9 mouse cellular contexts compared by ENCODE assay signal in genomic region chr17:24671346-24671745, GRCm38 (mm10). TPM values are rescaled to one million over a fixed set of nuclear protein-coding genes. Genes with fewer than 3 reads are reported as not detected.
DNase-seq lines count a peak whose midpoint lies in the region; ATAC-seq lines count a peak whose summit lies in the region.
"Had no signal": no experiment of that assay in that cellular context is flagged by ENCODE, and none has a peak within 500 bp of the region (broad histone marks: within the 10 kb centered on the region; RNA-seq: fewer than 3 reads in every experiment).

No protein-coding gene starts in this region.

- no peak overlapping the region for H3K27ac ChIP-seq in heart, embryonic 13.5 days (replicated peaks)
- H3K27ac ChIP-seq in embryonic facial prominence, embryonic 10.5 days (replicated peaks), result no peak overlapping the region
- no peak overlapping the region for H3K27ac ChIP-seq in hindbrain, embryonic 15.5 days (replicated peaks)
- no peak overlapping the region for H3K27ac ChIP-seq in midbrain, embryonic 12.5 days (replicated peaks)

- DNase-seq in heart, postnatal 36 days, result no peak
- DNase-seq in embryonic facial prominence, embryonic 10.5 days (ENCODE audit: low spot score), result no peak
- no peak for DNase-seq in adrenal gland, postnatal 14 days
- DNase-seq in layer of hippocampus, postnatal 25 days (ENCODE audit: extremely low spot score in 1 of 2, low spot score in 1 of 2), result no peak
- DNase-seq in thymus, postnatal 4 days, result no peak

- peaks cover 3% of the 10 kb centered on the region; the same call in 1 of the 2 replicates for H3K36me3 ChIP-seq in heart, embryonic 13.5 days
- peaks cover 15% of the 10 kb centered on the region for H3K36me3 ChIP-seq in embryonic facial prominence, embryonic 10.5 days (replicated peaks)
- no peaks in the 10 kb centered on the region for H3K36me3 ChIP-seq in hindbrain, embryonic 15.5 days
- 0 out of 2 replicates have a peak, but pooled peaks cover 9% of the 10 kb centered on the region for H3K36me3 ChIP-seq in midbrain, embryonic 12.5 days

- no peaks in the 10 kb centered on the region for H3K9me3 ChIP-seq in heart, embryonic 13.5 days
- no peaks in the 10 kb centered on the region for H3K9me3 ChIP-seq in embryonic facial prominence, embryonic 10.5 days
- H3K9me3 ChIP-seq in hindbrain, embryonic 15.5 days, result no peaks in the 10 kb centered on the region
- no peaks in the 10 kb centered on the region for H3K9me3 ChIP-seq in midbrain, embryonic 12.5 days

- 70% methylated on average over 5 of the region's 5 CpGs for WGBS in heart, embryonic 13.5 days
- 72% methylated on average over 5 of the region's 5 CpGs for WGBS in embryonic facial prominence, embryonic 10.5 days
- WGBS in hindbrain, embryonic 15.5 days, result 79% methylated on average over 5 of the region's 5 CpGs
- 72% methylated on average over 5 of the region's 5 CpGs for WGBS in midbrain, embryonic 12.5 days

- peak overlapping the region; percentile 85 for H3K4me2 ChIP-seq in heart, embryonic 13.5 days
- peak overlapping the region; percentile 73 for H3K4me2 ChIP-seq in hindbrain, embryonic 15.5 days
- H3K4me2 ChIP-seq in midbrain, embryonic 12.5 days (replicated peaks), result peak overlapping the region; percentile 86

- peak overlapping the region; percentile 87; the same call in 1 of the 2 replicates for H3K4me3 ChIP-seq in heart, embryonic 13.5 days
- peak overlapping the region; percentile 81 for H3K4me3 ChIP-seq in embryonic facial prominence, embryonic 10.5 days
- H3K4me3 ChIP-seq in hindbrain, embryonic 15.5 days, result no peak overlapping the region
- no peak overlapping the region for H3K4me3 ChIP-seq in midbrain, embryonic 12.5 days

- peaks cover 54% of the 10 kb centered on the region for H3K4me1 ChIP-seq in heart, embryonic 13.5 days
- H3K4me1 ChIP-seq in embryonic facial prominence, embryonic 10.5 days, result peaks cover 49% of the 10 kb centered on the region
- H3K4me1 ChIP-seq in hindbrain, embryonic 15.5 days (replicated peaks), result peaks cover 36% of the 10 kb centered on the region
- peaks cover 31% of the 10 kb centered on the region for H3K4me1 ChIP-seq in midbrain, embryonic 12.5 days

- intact Hi-C loops in heart, postnatal 36 days (cut with DNase I), result loop anchor here (2.0 kb wide), 1 partner anchor 23 kb away; no protein-coding TSS in a partner anchor

- H3K9ac ChIP-seq in heart, embryonic 13.5 days, result peak overlapping the region; percentile 98
- 0 out of 2 replicates have a peak overlapping the region, but pooled peaks have one; percentile 97 for H3K9ac ChIP-seq in hindbrain, embryonic 15.5 days
- H3K9ac ChIP-seq in midbrain, embryonic 12.5 days (replicated peaks), result peak overlapping the region; percentile 39

- no peak for ATAC-seq in heart, embryonic 13.5 days (ENCODE audit: extremely low read depth, insufficient number of reproducible peaks, low FRiP score, low TSS enrichment)
- ATAC-seq in hindbrain, embryonic 15.5 days (ENCODE audit: low FRiP score, low read depth), result no peak
- no peak for ATAC-seq in midbrain, embryonic 12.5 days (ENCODE audit: low FRiP score, low read depth)

- 0 out of 2 replicates have a peak, but pooled peaks cover under 1% of the 10 kb centered on the region for H3K27me3 ChIP-seq in heart, embryonic 13.5 days (replicated peaks)
- no peaks in the 10 kb centered on the region for H3K27me3 ChIP-seq in embryonic facial prominence, embryonic 10.5 days (replicated peaks; ENCODE audit: low read depth, poor library complexity, severe bottlenecking)
- H3K27me3 ChIP-seq in hindbrain, embryonic 15.5 days, result no peaks in the 10 kb centered on the region
- H3K27me3 ChIP-seq in midbrain, embryonic 12.5 days, result no peaks in the 10 kb centered on the region

RNA-seq across cellular contexts. Expression of gene Zfp598, which starts 1.9 kb away (rescaled TPM):
- polyA plus RNA-seq in heart, embryonic 13.5 days (2015; fragmentation: Nextera tagmentation; extraction: Ambion mirVana), result 15.1 and 15.8 TPM in 2 replicates
- total RNA-seq in heart, postnatal 36 days (2021), result 10 to 100 TPM; 17.3 to 19.0 TPM
- polyA plus RNA-seq in embryonic facial prominence, embryonic 10.5 days (2016; fragmentation: Nextera tagmentation; extraction: Ambion mirVana), result 29.0 and 30.4 TPM in 2 replicates
- 20.6 and 24.5 TPM in 2 replicates for polyA plus RNA-seq in hindbrain, embryonic 15.5 days (2015; fragmentation: Nextera tagmentation; extraction: Ambion mirVana)
- polyA plus RNA-seq in midbrain, embryonic 12.5 days (2016; fragmentation: Nextera tagmentation; extraction: Ambion mirVana), result 23.5 and 25.0 TPM in 2 replicates
- 44.5 and 47.4 TPM in 2 replicates for total RNA-seq in adrenal gland, postnatal 14 days (2021)
- total RNA-seq in layer of hippocampus, postnatal 25 days (2021), result 10 to 100 TPM; 36.9 to 40.0 TPM

RNA-seq across cellular contexts. Expression of gene Npw, which starts 13.1 kb away (rescaled TPM):
- polyA plus RNA-seq in heart, embryonic 13.5 days (2015; fragmentation: Nextera tagmentation; extraction: Ambion mirVana), result not detected in 2 replicates
- total RNA-seq in heart, postnatal 36 days (2021), result not detected
- not detected in 2 replicates for polyA plus RNA-seq in embryonic facial prominence, embryonic 10.5 days (2016; fragmentation: Nextera tagmentation; extraction: Ambion mirVana)
- polyA plus RNA-seq in hindbrain, embryonic 15.5 days (2015; fragmentation: Nextera tagmentation; extraction: Ambion mirVana), result 0.31 and 0.54 TPM in 2 replicates
- not detected in 2 replicates for polyA plus RNA-seq in midbrain, embryonic 12.5 days (2016; fragmentation: Nextera tagmentation; extraction: Ambion mirVana)
- not detected in 2 replicates for total RNA-seq in adrenal gland, postnatal 14 days (2021)
- total RNA-seq in layer of hippocampus, postnatal 25 days (2021), result 1 to 10 TPM; 2.1 to 2.9 TPM
- total RNA-seq: gastrocnemius, adult 18-20 months had no signal

RNA-seq across cellular contexts. Expression of gene Syngr3, which starts 18.4 kb away (rescaled TPM):
- polyA plus RNA-seq in heart, embryonic 13.5 days (2015; fragmentation: Nextera tagmentation; extraction: Ambion mirVana), result 0.59 and 0.83 TPM in 2 replicates
- total RNA-seq in heart, postnatal 36 days (2021), result under 1 TPM; 0.14 to 0.22 TPM
- polyA plus RNA-seq in embryonic facial prominence, embryonic 10.5 days (2016; fragmentation: Nextera tagmentation; extraction: Ambion mirVana), result 6.0 and 8.1 TPM in 2 replicates
- 234 and 241 TPM in 2 replicates for polyA plus RNA-seq in hindbrain, embryonic 15.5 days (2015; fragmentation: Nextera tagmentation; extraction: Ambion mirVana)
- polyA plus RNA-seq in midbrain, embryonic 12.5 days (2016; fragmentation: Nextera tagmentation; extraction: Ambion mirVana), result 27.6 and 31.7 TPM in 2 replicates
- 1.8 and 5.7 TPM in 2 replicates for total RNA-seq in adrenal gland, postnatal 14 days (2021)
- 100 to 1,000 TPM; 160 to 178 TPM for total RNA-seq in layer of hippocampus, postnatal 25 days (2021)

RNA-seq across cellular contexts. Expression of gene Slc9a3r2, which starts 21.2 kb away (rescaled TPM):
- 46.8 and 51.1 TPM in 2 replicates for polyA plus RNA-seq in heart, embryonic 13.5 days (2015; fragmentation: Nextera tagmentation; extraction: Ambion mirVana)
- total RNA-seq in heart, postnatal 36 days (2021), result 100 to 1,000 TPM in 1 of 2 experiments, 10 to 100 TPM in 1; 91.1 to 140 TPM
- 31.7 and 37.3 TPM in 2 replicates for polyA plus RNA-seq in embryonic facial prominence, embryonic 10.5 days (2016; fragmentation: Nextera tagmentation; extraction: Ambion mirVana)
- 55.5 and 57.0 TPM in 2 replicates for polyA plus RNA-seq in hindbrain, embryonic 15.5 days (2015; fragmentation: Nextera tagmentation; extraction: Ambion mirVana)
- polyA plus RNA-seq in midbrain, embryonic 12.5 days (2016; fragmentation: Nextera tagmentation; extraction: Ambion mirVana), result 26.4 and 33.8 TPM in 2 replicates
- 90.2 and 99.1 TPM in 2 replicates for total RNA-seq in adrenal gland, postnatal 14 days (2021)
- total RNA-seq in layer of hippocampus, postnatal 25 days (2021), result 10 to 100 TPM; 45.1 to 50.0 TPM

RNA-seq across cellular contexts. Expression of gene Gfer, which starts 24.6 kb away (rescaled TPM):
- polyA plus RNA-seq in heart, embryonic 13.5 days (2015; fragmentation: Nextera tagmentation; extraction: Ambion mirVana), result 31.4 and 31.9 TPM in 2 replicates
- total RNA-seq in heart, postnatal 36 days (2021), result 10 to 100 TPM; 19.3 to 22.8 TPM
- polyA plus RNA-seq in embryonic facial prominence, embryonic 10.5 days (2016; fragmentation: Nextera tagmentation; extraction: Ambion mirVana), result 48.9 and 52.3 TPM in 2 replicates
- polyA plus RNA-seq in hindbrain, embryonic 15.5 days (2015; fragmentation: Nextera tagmentation; extraction: Ambion mirVana), result 36.5 and 36.6 TPM in 2 replicates
- polyA plus RNA-seq in midbrain, embryonic 12.5 days (2016; fragmentation: Nextera tagmentation; extraction: Ambion mirVana), result 43.9 and 48.4 TPM in 2 replicates
- total RNA-seq in adrenal gland, postnatal 14 days (2021), result 36.0 and 39.3 TPM in 2 replicates
- total RNA-seq in layer of hippocampus, postnatal 25 days (2021), result 10 to 100 TPM; 18.6 to 19.2 TPM

Comparison
In these comparisons a context has a peak if more than half of its experiments do, and no peak if none do; other contexts are left out.
1. H3K4me3 ChIP-seq: peak in heart, embryonic 13.5 days (single experiment) and embryonic facial prominence, embryonic 10.5 days (single experiment); none in hindbrain, embryonic 15.5 days (single experiment) and midbrain, embryonic 12.5 days (single experiment).
2. H3K9ac ChIP-seq: peak in every context shown above with its lines; median percentile 98 in heart, embryonic 13.5 days; 97 in hindbrain, embryonic 15.5 days; 39 in midbrain, embryonic 12.5 days.
3. Peak in every context shown above with its lines, with median percentiles within 50 percentile points of each other: H3K4me2 ChIP-seq.